In the genomic region with DNA sequence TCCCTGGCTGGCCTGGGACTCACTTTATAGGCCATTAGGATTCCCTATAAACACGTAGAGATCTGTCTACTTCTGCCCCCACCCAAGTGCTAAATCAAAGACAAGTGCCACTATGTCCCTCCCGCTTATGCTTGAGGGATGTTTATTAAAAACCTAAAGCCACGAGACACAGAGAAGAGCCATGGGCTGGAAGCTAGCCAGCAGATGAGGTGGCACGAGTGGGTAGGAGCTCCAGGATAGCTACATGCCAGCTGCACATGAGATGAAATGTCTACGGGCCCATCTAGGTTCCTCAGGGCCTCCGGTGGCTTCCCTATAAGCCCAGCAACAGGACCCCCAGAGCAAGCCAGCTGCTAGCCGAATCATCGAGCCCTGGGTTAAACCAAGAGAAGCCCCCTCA, we compare ENCODE assay signal across 26 mouse cellular contexts. TPM values are rescaled to one million over a fixed set of nuclear protein-coding genes. Genes with fewer than 3 reads are reported as not detected.
DNase-seq lines count a peak whose midpoint lies in the region; ATAC-seq and TF ChIP-seq lines count a peak whose summit lies in the region.
"Had no signal": no experiment of that assay in that cellular context is flagged by ENCODE, and none has a peak within 500 bp of the region (broad histone marks: within the 10 kb centered on the region; RNA-seq: fewer than 3 reads in every experiment).

No protein-coding gene starts in this region.

- peak overlapping the region; percentile 39; the same call in 1 of the 2 replicates for H3K27ac ChIP-seq in layer of hippocampus, adult 2 months
- H3K27ac ChIP-seq: forebrain, embryonic 15.5 days; hindbrain, embryonic 10.5 days; kidney, embryonic 15.5 days; limb, embryonic 12.5 days; liver, embryonic 15.5 days; midbrain, embryonic 10.5 days; midbrain, embryonic 15.5 days had no signal

- ATAC-seq in megakaryocyte-erythroid progenitor cell, adult 5-6 weeks (replicated peaks; ENCODE audit: low FRiP score, low TSS enrichment, poor library complexity, severe bottlenecking), result no peak
- ATAC-seq: forebrain, embryonic 15.5 days; hindbrain, embryonic 16.5 days; midbrain, embryonic 15.5 days had no signal

- TF ChIP-seq CTCF in layer of hippocampus, adult 2 months (conservative IDR thresholded peaks at IDR 0.05), result no peak

- no peak overlapping the region for H3K4me3 ChIP-seq in layer of hippocampus, adult 2 months
- H3K4me3 ChIP-seq: forebrain, embryonic 15.5 days; hindbrain, embryonic 10.5 days; kidney, embryonic 15.5 days; limb, embryonic 12.5 days; liver, embryonic 15.5 days; midbrain, embryonic 10.5 days; midbrain, embryonic 15.5 days had no signal

- intact Hi-C loops in left cerebral cortex, postnatal 14 days (cut with DNase I), result no loop called here
- intact Hi-C loops in left cerebral cortex, postnatal 36 days (cut with DNase I), result no loop called here

- no peak for DNase-seq in layer of hippocampus, adult 2 months (ENCODE audit: low spot score in 2 of 2)
- no peak for DNase-seq in layer of hippocampus, postnatal 36 days
- peak; percentile 73 to 91 for DNase-seq in left cerebral cortex, postnatal 14 days (ENCODE audit: low spot score in 2 of 2)
- DNase-seq in left cerebral cortex, postnatal 36 days (ENCODE audit: low spot score in 2 of 2), result peak; percentile 60 to 63
- peak; percentile 55 for DNase-seq in telencephalon, adult 2 months (ENCODE audit: low read depth, low spot score)
- DNase-seq: B cell, adult 2 months; cerebellum, adult 8-10 months; cerebellum, postnatal 25 days; gastrocnemius, postnatal 14 days; heart, postnatal 14 days; kidney, adult 18-20 months; kidney, postnatal 25 days; lung, embryonic 14.5 days; lung, postnatal 14 days; spleen, adult 18-20 months; thymus, adult 18-20 months; thymus, postnatal 25 days had no signal

RNA-seq across cellular contexts. Expression of gene Get4, which starts 25.2 kb away (rescaled TPM):
- total RNA-seq in layer of hippocampus, adult 2 months (2021), result 10 to 100 TPM; 52.5 to 53.8 TPM
- 10 to 100 TPM; 52.6 to 55.3 TPM for total RNA-seq in layer of hippocampus, postnatal 36 days (2021)
- total RNA-seq in left cerebral cortex, postnatal 14 days (2021), result 10 to 100 TPM; 47.6 to 55.7 TPM
- total RNA-seq in left cerebral cortex, postnatal 36 days (2021), result 10 to 100 TPM; 51.5 to 52.9 TPM
- 57.7 and 80.8 TPM in 2 replicates for total RNA-seq in megakaryocyte-erythroid progenitor cell, adult 5-6 weeks (2014; fragmentation: Nextera tagmentation)
- 19.5 and 38.6 TPM in 2 replicates for total RNA-seq in megakaryocyte-erythroid progenitor cell, adult 5-6 weeks (2017)

RNA-seq across cellular contexts. Expression of gene Adap1, which starts 48.1 kb away (rescaled TPM):
- total RNA-seq in layer of hippocampus, adult 2 months (2021), result 100 to 1,000 TPM; 162 to 171 TPM
- 100 to 1,000 TPM; 179 to 185 TPM for total RNA-seq in layer of hippocampus, postnatal 36 days (2021)
- 100 to 1,000 TPM; 360 to 394 TPM for total RNA-seq in left cerebral cortex, postnatal 14 days (2021)
- total RNA-seq in left cerebral cortex, postnatal 36 days (2021), result 100 to 1,000 TPM; 260 to 316 TPM
- 6.0 and 14.7 TPM in 2 replicates for total RNA-seq in megakaryocyte-erythroid progenitor cell, adult 5-6 weeks (2014; fragmentation: Nextera tagmentation)
- 3.0 and 8.0 TPM in 2 replicates for total RNA-seq in megakaryocyte-erythroid progenitor cell, adult 5-6 weeks (2017)

Comparison
In these comparisons a context has a peak if more than half of its experiments do, and no peak if none do; other contexts are left out.
1. DNase-seq: peak in left cerebral cortex, postnatal 14 days (2 of 2), left cerebral cortex, postnatal 36 days (2 of 2) and telencephalon, adult 2 months (single experiment); none in layer of hippocampus, adult 2 months (0 of 2) and layer of hippocampus, postnatal 36 days (0 of 2).
2. RNA of gene Adap1, which starts 48.1 kb away (total RNA-seq): 360 to 394 TPM in left cerebral cortex, postnatal 14 days, 260 to 316 TPM in left cerebral cortex, postnatal 36 days, 179 to 185 TPM in layer of hippocampus, postnatal 36 days and 162 to 171 TPM in layer of hippocampus, adult 2 months; 3.0 to 14.7 TPM in megakaryocyte-erythroid progenitor cell, adult 5-6 weeks; every median in the first group is over 10 times any median in the second.